Mouse (Mus musculus) R1 (cell line): Measurements from ENCODE around the gene Lsp1.

Experiments used
- DNase-seq: peaks from one replicate; pipeline ENCODE4 v3.0.0-alpha.2; 2018; ENCODE audit warnings: low read depth, low spot score

Gene Lsp1

DNA sequence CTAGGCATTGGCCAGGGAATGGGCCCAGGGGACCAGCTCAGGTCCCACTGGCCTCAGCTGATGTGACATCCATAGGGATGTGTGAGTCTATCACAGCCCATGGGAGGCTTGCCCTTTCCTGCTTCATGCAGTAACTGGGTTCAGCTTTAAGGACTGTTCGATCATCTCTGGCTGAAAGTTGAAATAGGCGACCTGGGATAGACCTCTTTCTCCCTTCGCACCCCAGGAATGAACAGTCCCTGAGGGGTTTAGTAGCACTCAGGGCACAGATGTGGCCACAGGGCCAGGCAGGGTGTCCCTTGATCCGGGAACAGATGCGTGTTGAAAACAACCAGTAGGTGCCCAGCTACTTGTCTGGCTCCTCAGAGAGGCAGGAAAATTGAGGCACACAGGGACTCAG, 15.7 kb downstream of the Lsp1 start:
- DNase-seq, result no peak

- no peak for DNase-seq
Measured at GRCm38 (mm10) chr7:142476795-142477452, 16.3 kb downstream of the Lsp1 start.

GRCm38 (mm10) chr7:142478001-142478400, 17.4 kb downstream of the Lsp1 start:
- no peak for DNase-seq

- DNase-seq, result no peak
Measured at GRCm38 (mm10) chr7:142478574-142478973, 18.0 kb downstream of the Lsp1 start.

GRCm38 (mm10) chr7:142479307-142479706, 18.7 kb downstream of the Lsp1 start:
- DNase-seq, result no peak

DNA sequence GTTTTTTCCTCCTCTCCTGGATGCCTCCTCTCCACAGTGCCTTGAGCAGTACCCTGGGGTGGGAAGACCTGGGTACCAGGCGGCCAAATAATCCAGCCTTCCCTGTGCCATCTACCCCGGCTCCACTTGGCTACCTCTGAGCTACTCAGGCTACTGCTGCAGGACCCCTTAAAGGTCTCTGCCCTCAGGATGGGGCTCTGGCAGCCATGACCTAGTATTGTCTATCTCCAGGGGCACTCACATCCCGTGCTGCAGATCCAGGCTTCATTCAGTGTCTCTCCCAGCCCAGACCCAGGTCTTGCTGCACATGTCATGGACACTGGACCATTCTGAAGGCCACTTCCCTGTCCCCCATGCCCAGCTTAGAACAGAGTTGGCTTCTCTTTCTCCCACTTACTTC, 19.3 kb downstream of the Lsp1 start:
- DNase-seq, result no peak

GRCm38 (mm10) chr7:142480661-142481060, 20.1 kb downstream of the Lsp1 start:
- no peak for DNase-seq

GRCm38 (mm10) chr7:142481186-142481567, 20.6 kb downstream of the Lsp1 start:
- DNase-seq, result peak; percentile 43

- DNase-seq, result no peak
Measured at GRCm38 (mm10) chr7:142481568-142482255, 21.1 kb downstream of the Lsp1 start.

- no peak for DNase-seq
Measured at GRCm38 (mm10) chr7:142482256-142482609, 21.6 kb downstream of the Lsp1 start.

DNA sequence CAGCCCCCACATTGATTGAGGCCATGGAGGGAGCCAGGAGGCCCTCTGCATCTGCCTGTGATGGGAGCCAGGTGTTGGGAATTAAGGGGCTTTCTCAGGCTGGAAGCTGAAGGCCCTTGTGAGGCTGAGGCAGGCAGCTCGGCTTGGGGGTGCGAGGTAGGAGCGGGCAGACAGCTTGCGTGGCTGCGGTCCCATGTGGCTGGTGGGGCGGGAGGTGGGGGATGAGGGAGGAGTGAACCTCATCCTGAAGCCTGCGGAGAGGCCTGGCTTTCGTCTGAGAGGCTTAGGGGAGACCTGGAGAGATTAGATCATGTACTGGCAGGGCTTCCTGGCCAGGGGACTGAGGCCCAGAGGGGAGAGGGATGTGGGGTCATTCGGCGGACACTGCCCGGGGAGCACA, 22.5 kb downstream of the Lsp1 start:
- no peak for DNase-seq

- no peak for DNase-seq
Measured at GRCm38 (mm10) chr7:142484780-142485179, 24.2 kb downstream of the Lsp1 start.

DNA sequence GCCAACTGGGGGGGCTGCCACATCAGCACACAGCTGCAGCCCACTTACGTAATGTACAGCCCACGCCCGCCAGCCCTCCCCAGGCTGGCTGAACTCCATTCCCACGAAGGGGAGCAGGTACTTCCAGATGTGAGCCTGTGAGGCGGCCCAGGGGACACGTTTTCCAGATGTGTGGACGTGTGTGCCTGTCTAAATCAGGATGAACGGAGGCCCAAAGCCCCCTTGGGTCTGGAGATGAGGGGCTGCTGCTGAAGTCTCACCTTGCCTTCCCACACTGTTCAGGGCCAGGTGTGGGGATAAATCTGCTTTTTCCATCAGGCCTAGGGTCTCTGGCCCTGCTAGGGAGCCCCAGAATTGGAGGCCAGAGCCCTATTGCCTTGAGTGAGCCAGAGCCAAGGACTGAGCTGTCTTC, 26.1 kb downstream of the Lsp1 start:
- no peak for DNase-seq

DNA sequence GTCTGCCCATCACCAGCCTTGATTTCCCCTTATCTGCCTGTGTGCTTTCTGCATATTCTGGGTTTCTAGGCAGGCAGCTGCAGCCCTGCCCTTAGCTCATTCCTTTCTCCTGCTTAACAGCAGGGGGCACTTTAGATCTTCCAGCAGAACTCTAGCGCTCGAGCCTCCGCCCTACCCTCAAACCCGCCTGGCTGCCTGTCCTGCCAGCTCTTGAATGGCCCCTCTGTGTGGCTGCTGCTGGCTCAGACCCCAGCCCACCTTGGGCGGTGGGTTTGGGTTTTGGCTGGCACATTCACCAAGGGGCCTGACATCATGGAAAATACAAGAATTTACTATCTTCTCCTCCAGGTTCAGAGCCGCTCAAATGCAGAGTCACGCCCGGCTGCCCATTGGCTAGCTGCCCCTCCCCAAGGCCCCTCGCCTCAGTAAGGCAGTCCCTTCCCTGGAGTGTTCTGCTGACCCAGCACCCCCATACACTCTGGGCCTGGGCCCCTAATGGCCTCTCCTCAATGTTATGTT, 26.8 kb downstream of the Lsp1 start:
- peak; percentile 73 for DNase-seq

DNA sequence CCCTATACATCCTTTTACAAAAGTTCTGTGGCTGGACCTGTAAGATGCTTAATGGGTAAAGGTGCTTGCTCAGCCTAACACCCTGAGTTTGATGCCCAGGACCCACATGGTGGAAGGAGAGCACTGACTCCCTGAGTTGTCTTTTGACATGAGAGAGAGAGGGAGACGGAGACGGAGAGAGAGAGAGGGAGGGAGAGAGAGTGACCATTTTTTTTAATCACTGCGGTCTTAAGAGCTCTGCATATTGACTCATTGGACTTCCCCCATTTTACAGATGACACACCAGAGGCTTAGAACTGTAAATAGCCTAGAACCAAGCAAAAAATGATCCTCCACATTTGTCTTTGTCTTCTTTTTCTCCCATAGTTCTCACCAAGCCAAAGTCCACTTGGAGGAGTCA, 27.4 kb downstream of the Lsp1 start:
- DNase-seq, result no peak

- no peak for DNase-seq
Measured at GRCm38 (mm10) chr7:142493535-142493934, 32.9 kb downstream of the Lsp1 start.

DNA sequence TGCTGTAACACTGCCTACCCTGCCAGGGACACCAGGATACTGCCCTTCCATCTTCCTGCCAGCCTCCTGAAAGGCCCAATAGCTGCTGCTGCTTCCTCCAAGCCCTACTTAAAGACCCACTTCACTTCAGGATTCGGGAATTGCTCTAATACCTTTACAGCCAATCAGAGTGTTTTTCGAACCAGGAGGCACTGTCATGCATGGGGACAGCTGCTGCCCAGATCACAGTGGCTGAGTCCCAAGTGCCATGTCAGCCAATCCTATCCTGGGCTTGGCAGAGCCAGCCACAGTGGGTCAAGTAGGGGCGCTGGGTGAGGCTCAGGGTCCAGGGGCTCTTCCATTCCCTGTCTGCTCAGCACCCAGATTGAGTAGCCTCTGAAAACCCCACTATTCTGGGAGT, 35.5 kb downstream of the Lsp1 start:
- no peak for DNase-seq

DNA sequence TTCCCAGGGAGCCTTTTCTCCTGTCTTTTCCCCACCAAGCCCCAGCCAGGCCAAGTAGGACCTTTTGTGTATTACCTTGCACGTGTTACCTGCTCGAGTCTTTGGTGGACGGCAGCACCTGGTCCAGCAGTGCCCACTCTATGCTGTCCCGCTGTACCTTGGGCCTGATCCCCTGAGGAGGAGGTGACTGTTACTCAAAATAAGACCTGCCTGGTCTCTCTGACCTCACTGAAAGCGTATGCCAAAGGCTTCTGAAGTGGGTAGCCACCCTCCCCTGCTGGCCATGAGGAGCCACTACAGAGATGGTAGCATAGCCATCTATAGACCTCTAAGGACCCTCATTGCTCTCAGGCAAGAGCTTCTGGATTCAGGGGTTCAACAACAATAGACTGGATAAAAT, 36.2 kb downstream of the Lsp1 start:
- no peak for DNase-seq

DNA sequence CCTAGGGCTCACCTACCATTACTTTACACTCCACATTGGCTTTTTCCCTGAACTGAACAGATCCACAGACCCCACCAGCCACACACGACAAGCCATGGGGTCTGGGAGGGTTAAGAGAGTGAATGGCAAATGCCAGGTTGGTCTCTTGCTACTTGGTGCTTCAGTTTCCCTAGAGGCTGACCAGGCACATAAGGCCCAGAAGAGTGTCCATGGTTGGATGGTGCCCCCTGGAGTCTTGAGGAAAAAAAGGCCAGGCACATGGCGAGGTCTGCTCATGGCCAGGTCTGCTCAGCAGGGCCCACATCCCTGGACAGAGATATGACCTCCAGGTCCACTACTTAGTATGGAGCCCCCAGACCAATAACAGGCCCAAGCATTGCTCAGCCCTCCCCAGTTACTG, 37.2 kb downstream of the Lsp1 start:
- no peak for DNase-seq

- DNase-seq, result no peak
Measured at GRCm38 (mm10) chr7:142498575-142498974, 38.0 kb downstream of the Lsp1 start, which contains the start of gene Tnnt3. TSS of gene Tnnt3 (plus strand) at chr7:142498836.

DNA sequence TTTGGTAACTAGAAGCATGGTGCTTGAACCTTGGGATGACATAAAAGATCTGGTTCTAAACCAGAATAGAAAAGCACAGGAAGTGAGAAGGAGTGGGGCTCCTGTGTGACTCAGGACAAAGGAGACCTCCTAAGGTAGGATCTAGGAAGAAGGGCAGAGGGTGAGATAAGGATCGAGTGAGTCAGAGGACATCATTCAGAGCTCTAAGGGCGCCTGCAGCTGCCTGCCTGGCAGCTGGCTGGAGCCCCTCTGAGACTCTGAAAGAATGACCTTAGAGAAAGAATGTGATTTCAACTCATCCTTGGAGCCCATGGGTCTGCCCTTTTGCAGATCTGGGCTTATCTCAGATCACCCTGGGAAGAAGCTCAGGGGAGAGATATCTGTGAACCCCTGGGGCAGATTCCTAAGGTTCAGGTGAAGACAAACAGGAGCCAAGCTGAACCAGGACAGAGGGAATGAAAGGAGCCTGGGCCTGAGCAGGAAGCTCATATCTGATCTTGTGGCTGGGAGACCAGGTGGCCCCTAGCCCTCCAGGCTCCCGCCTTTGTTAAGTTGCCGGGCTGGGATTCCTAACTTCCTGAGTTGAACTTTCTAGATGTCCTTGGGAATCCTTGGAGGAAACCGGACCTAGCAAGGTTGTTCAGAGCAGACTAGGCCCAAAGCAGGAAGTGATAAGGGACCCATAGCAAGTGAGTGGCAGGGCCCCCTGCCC, 38.6 kb downstream of the Lsp1 start:
- DNase-seq, result peak; percentile 36

DNA sequence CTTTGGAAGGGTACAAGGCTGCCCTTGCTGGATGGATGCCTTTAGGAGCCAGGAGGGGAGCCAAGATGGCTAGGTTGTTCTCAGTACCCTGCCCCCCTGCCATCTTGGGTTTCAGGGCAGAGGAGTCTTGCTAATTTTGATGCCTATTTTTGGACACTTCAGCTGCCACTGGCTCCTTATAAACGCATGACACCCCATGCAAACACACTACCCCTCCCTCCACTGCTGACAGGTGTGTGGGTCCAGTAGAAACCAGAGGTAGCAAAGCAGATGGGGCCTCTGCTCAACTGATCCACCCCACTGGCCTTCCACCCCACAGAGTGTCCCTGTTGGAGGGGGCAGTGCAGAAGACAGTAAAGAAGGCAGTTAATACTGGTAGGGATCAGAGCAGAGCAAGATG, 39.4 kb downstream of the Lsp1 start:
- no peak for DNase-seq

GRCm38 (mm10) chr7:142503206-142503605, 42.6 kb downstream of the Lsp1 start:
- no peak for DNase-seq
